Mouse (Mus musculus) MEL (cell line): ENCODE measurements around the gene Ust. TPM values are rescaled to one million over a fixed set of nuclear protein-coding genes. Genes with fewer than 3 reads are reported as not detected.

Experiments
- DNase-seq: peaks from one replicate; pipeline ENCODE4 v3.0.0; 2011; ENCODE audit warnings: low read depth, low spot score
- H3K27ac ChIP-seq: 2 replicates; pipeline ENCODE4 v1.5.1; 2012; ENCODE audit warnings: low read depth, mild to moderate bottlenecking, control low read depth, low read length, moderate library complexity; ENCODE audit not compliant: control insufficient read depth
- H3K27me3 ChIP-seq, 2 experiments: fragments of 150-350 bp in 1 of 2; sonication (generic) in 1 of 2; 2 replicates each; pipeline ENCODE4 v1.6.1; 2012; ENCODE audit warnings: low read length in 2 of 2, mild to moderate bottlenecking in 2 of 2, improper control_type of control experiment in 1 of 2, moderate library complexity in 1 of 2; ENCODE audit not compliant: insufficient read depth in 2 of 2, control insufficient read depth in 1 of 2
- H3K36me3 ChIP-seq, 2 experiments: 2 replicates each; pipeline ENCODE4 v1.6.1; 2012 to 2014; ENCODE audit warnings: low read length in 2 of 2, improper control_type of control experiment in 1 of 2, inconsistent platforms in 1 of 2, mild to moderate bottlenecking in 1 of 2; ENCODE audit not compliant: insufficient read depth in 2 of 2, control insufficient read depth in 1 of 2
- H3K4me1 ChIP-seq, 2 experiments: fragments of 150-350 bp in 1 of 2; sonication (generic) in 1 of 2; 2 replicates each; pipeline ENCODE4 v1.6.1; 2012; ENCODE audit warnings: low read length in 2 of 2, improper control_type of control experiment in 1 of 2, mild to moderate bottlenecking in 1 of 2; ENCODE audit not compliant: insufficient read depth in 2 of 2, control insufficient read depth in 1 of 2
- H3K4me3 ChIP-seq, 2 experiments: fragments of 150-350 bp in 1 of 2; sonication (generic) in 1 of 2; 2 replicates each; pipeline ENCODE4 v1.5.1; 2012; ENCODE audit warnings: low read depth in 2 of 2, low read length in 2 of 2, mild to moderate bottlenecking in 2 of 2, moderate library complexity in 2 of 2, control low read depth in 1 of 2, improper control_type of control experiment in 1 of 2; ENCODE audit not compliant: control insufficient read depth in 1 of 2, insufficient read depth in 1 of 2
- H3K79me2 ChIP-seq: 2 replicates; pipeline ENCODE4 v1.6.1; 2012; ENCODE audit warnings: mild to moderate bottlenecking, low read length, moderate library complexity; ENCODE audit not compliant: control insufficient read depth, poor library complexity, insufficient read depth
- H3K9ac ChIP-seq: 2 replicates; pipeline ENCODE4 v1.6.1; 2012; ENCODE audit warnings: low read depth, mild to moderate bottlenecking, control low read depth, low read length, moderate library complexity; ENCODE audit not compliant: control insufficient read depth, poor library complexity, severe bottlenecking
- H3K9me3 ChIP-seq: fragments of 150-350 bp; sonication (generic); replicated peaks from 2 replicates; pipeline ENCODE4 v1.6.1; 2012; ENCODE audit warnings: mild to moderate bottlenecking, low read length, improper control_type of control experiment, moderate library complexity; ENCODE audit not compliant: insufficient read depth
- BHLHE40 ChIP-seq: IDR thresholded peaks from 2 replicates; pipeline ENCODE4 v1.6.1; 2012; ENCODE audit warnings: low read depth, mild to moderate bottlenecking, inconsistent platforms, low read length, improper control_type of control experiment, borderline replicate concordance
- E2F4 ChIP-seq: IDR thresholded peaks from 2 replicates; pipeline ENCODE4 v1.6.1; 2011; ENCODE audit warnings: low read depth, low read length, improper control_type of control experiment, borderline replicate concordance
- ETS1 ChIP-seq: IDR thresholded peaks from 2 replicates; pipeline ENCODE4 v1.6.1; 2012; ENCODE audit warnings: low read depth, mild to moderate bottlenecking, inconsistent platforms, low read length, improper control_type of control experiment, moderate library complexity
- GABPA ChIP-seq: IDR thresholded peaks from 2 replicates; pipeline ENCODE4 v1.6.1; 2012; ENCODE audit warnings: low read depth, mild to moderate bottlenecking, inconsistent platforms, low read length, improper control_type of control experiment, moderate library complexity
- JUND ChIP-seq: IDR thresholded peaks from 2 replicates; pipeline ENCODE4 v1.6.1; 2011; ENCODE audit warnings: low read depth, mild to moderate bottlenecking, improper control_type of control experiment, low read length
- MAFK ChIP-seq: IDR thresholded peaks from 2 replicates; pipeline ENCODE4 v1.6.1; 2011; ENCODE audit warnings: low read depth, mild to moderate bottlenecking, low read length, improper control_type of control experiment, borderline replicate concordance
- MXI1 ChIP-seq: IDR thresholded peaks from 2 replicates; pipeline ENCODE4 v1.6.1; 2011; ENCODE audit warnings: mild to moderate bottlenecking, low read depth, low read length, improper control_type of control experiment
- MYB ChIP-seq: IDR thresholded peaks from 2 replicates; pipeline ENCODE4 v1.6.1; 2011; ENCODE audit warnings: mild to moderate bottlenecking, low read depth, low read length, improper control_type of control experiment
- NRF1 ChIP-seq: IDR thresholded peaks from 2 replicates; pipeline ENCODE4 v1.6.1; 2014; ENCODE audit warnings: low read depth, mild to moderate bottlenecking, inconsistent platforms, low read length, improper control_type of control experiment, moderate library complexity; ENCODE audit not compliant: poor library complexity, insufficient read depth, severe bottlenecking
- POLR2AphosphoS2 ChIP-seq: IDR thresholded peaks from 2 replicates; pipeline ENCODE4 v1.6.1; 2011; ENCODE audit warnings: low read length, improper control_type of control experiment
- POLR2AphosphoS5 ChIP-seq: IDR thresholded peaks from 2 replicates; pipeline ENCODE4 v1.6.1; 2012; ENCODE audit warnings: low read depth, borderline replicate concordance, mild to moderate bottlenecking, inconsistent platforms, low read length, moderate library complexity, mixed read lengths
- RCOR1 ChIP-seq: IDR thresholded peaks from 2 replicates; pipeline ENCODE4 v1.6.1; 2012; ENCODE audit warnings: low read depth, mild to moderate bottlenecking, inconsistent platforms, low read length, improper control_type of control experiment
- TAL1 ChIP-seq: IDR thresholded peaks from 2 replicates; pipeline ENCODE4 v1.6.1; 2012; ENCODE audit warnings: mild to moderate bottlenecking, inconsistent platforms, low read length, moderate library complexity, mixed read lengths
- TBP ChIP-seq: IDR thresholded peaks from 2 replicates; pipeline ENCODE4 v1.8.0; 2011; ENCODE audit warnings: low read depth, low read length, improper control_type of control experiment
- USF1 ChIP-seq: IDR thresholded peaks from 2 replicates; pipeline ENCODE4 v1.6.1; 2014; ENCODE audit warnings: low read depth, mild to moderate bottlenecking, inconsistent platforms, low read length, improper control_type of control experiment, moderate library complexity
- ZC3H11A ChIP-seq: IDR thresholded peaks from 2 replicates; pipeline ENCODE4 v1.6.1; 2012; ENCODE audit warnings: low read depth, mild to moderate bottlenecking, inconsistent platforms, low read length, improper control_type of control experiment
- ZMIZ1 ChIP-seq: IDR thresholded peaks from 2 replicates; pipeline ENCODE4 v1.6.1; 2012; ENCODE audit warnings: low read depth, mild to moderate bottlenecking, inconsistent platforms, low read length, improper control_type of control experiment, moderate library complexity
- ZNF384 ChIP-seq: IDR thresholded peaks from 2 replicates; pipeline ENCODE4 v1.6.1; 2012; ENCODE audit warnings: low read depth, mild to moderate bottlenecking, inconsistent platforms, low read length, improper control_type of control experiment
- polyA plus RNA-seq, 2 experiments: library from polyadenylated mRNA; stranded (reverse) in 1 of 2; unstranded in 1 of 2; fragments of >175 nt in 1 of 2; fragments of >200 nt in 1 of 2; gene quantifications; 2 replicates each; pipeline versions ENCODE4 v1.2.1 to v1.2.4; 2012; ENCODE audit warnings: low replicate concordance in 2 of 2, low read depth in 1 of 2; ENCODE audit not compliant: insufficient read length in 2 of 2, insufficient read depth in 1 of 2, missing spikeins in 1 of 2
- total RNA-seq: library from RNA; depleted of rRNA; stranded (reverse); fragments of 300-350 nt; gene quantifications from 2 replicates; pipeline ENCODE4 v1.2.3, GENCODE M21; 2012

The Ust gene
- total and polyA plus RNA-seq, 3 experiments = not detected

DNA sequence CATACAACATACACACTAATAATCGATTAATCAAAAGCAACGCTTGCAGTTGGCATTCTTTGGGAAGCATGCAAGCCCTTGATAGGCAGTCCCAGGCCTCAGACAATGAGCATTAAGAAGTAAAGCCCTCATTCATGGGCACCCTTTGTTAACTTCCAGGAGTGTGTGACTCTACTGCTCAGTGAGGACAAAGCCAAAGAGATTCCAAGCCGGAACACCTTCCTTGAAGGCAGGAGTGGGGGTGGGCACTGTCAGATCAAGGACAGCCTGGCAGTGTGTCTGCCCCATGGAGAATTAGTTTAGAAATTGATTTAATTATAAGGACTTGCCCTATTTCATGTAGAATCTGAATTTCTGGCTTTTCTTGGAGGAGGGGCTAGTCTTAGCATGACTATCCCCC, 308.3 kb downstream of the Ust start:
- DNase-seq = no peak
- no peak overlapping the region for H3K4me3 ChIP-seq
- TF ChIP-seq TAL1 (no peak), NRF1 (no peak), BHLHE40 (no peak), POLR2AphosphoS2 (no peak), MXI1 (no peak), MYB (no peak)
- H3K79me2 ChIP-seq = no peaks in the 10 kb centered on the region
- no peaks in the 10 kb centered on the region for H3K36me3 ChIP-seq
- H3K27ac ChIP-seq = no peak overlapping the region
- no peaks in the 10 kb centered on the region for H3K27me3 ChIP-seq
- no peaks in the 10 kb centered on the region for H3K9me3 ChIP-seq
- no peaks in the 10 kb centered on the region for H3K4me1 ChIP-seq
- H3K9ac ChIP-seq = no peak overlapping the region

DNA sequence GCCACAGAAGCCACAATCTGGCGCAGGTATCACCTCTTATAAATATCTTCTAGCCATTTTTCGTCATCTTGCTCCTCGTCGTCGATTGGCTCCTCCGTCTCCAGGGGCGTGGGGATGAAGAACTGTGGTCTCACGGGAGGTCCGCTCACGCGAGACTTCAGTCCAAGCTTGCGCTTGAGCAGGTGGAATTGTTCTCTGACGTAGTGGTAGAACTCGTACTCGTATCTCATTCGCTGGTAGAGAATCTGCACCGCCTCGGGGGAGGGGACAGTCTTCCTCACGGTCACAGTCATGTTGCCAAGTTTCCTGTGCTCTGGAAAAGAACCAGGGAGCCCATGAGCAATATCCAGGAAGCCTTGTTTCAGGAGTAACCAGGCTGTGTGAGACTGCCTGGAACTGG, 311.3 kb downstream of the Ust start:
- TF ChIP-seq BHLHE40 (no peak), TBP (no peak), ZMIZ1 (no peak)

DNA sequence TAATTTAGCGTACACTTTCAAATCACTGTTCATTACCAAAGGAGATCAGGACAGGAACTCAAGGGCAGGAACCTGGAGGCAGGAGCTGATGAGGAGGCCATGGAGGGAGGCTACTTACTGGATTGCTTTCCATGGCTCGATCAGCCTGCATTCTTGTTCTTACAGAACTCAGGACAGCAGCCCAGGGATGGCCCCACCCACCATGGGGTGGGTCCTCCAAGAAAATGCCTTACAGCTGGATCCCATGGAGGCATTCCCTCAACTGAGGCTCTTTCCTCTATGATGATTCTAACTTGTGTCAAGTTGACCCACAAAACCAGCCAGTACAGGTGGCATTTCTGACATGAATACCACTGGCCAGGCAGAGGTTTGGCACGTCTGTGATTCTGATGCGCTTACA, 314.9 kb downstream of the Ust start:
- Histone ChIP-seq H3K4me3 (no peak overlapping the region), H3K36me3 (no peaks in the 10 kb centered on the region), H3K9ac (no peak overlapping the region), H3K79me2 (no peaks in the 10 kb centered on the region), H3K9me3 (no peaks in the 10 kb centered on the region), H3K27ac (no peak overlapping the region), H3K4me1 (no peaks in the 10 kb centered on the region), H3K27me3 (no peaks in the 10 kb centered on the region)
- no peak for DNase-seq
- TF ChIP-seq POLR2AphosphoS2 (no peak), ETS1 (no peak), BHLHE40 (no peak), ZNF384 (no peak), RCOR1 (no peak), GABPA (no peak), MXI1 (no peak), TAL1 (no peak), JUND (no peak), USF1 (no peak), POLR2AphosphoS5 (no peak), ZC3H11A (no peak), E2F4 (no peak), MAFK (no peak)

More for the DNA sequence above, 311.3 kb downstream of the Ust start:
- no peak for DNase-seq
- Histone ChIP-seq H3K4me1 (no peaks in the 10 kb centered on the region), H3K36me3 (no peaks in the 10 kb centered on the region), H3K9me3 (no peaks in the 10 kb centered on the region), H3K9ac (no peak overlapping the region), H3K27me3 (no peaks in the 10 kb centered on the region), H3K79me2 (no peaks in the 10 kb centered on the region), H3K27ac (no peak overlapping the region), H3K4me3 (no peak overlapping the region)
